Mouse (Mus musculus): ENCODE data around the gene Per1.

- TF ChIP-seq EP300 (IDR thresholded peaks at IDR 0.05) (no peak), CTCF (IDR thresholded peaks at IDR 0.05) (no peak)
Measured at GRCm38 (mm10) chr11:69106842-69107241, 11.8 kb downstream of the Per1 start.
